Mouse (Mus musculus): ENCODE measurements at regions not wholly inside any gene's neighbourhood (a gene's known extent, or its start where the extent isn't known, plus 50 kb on each side); places are given as distances from the start of the nearest gene placed in this dataset.

DNA sequence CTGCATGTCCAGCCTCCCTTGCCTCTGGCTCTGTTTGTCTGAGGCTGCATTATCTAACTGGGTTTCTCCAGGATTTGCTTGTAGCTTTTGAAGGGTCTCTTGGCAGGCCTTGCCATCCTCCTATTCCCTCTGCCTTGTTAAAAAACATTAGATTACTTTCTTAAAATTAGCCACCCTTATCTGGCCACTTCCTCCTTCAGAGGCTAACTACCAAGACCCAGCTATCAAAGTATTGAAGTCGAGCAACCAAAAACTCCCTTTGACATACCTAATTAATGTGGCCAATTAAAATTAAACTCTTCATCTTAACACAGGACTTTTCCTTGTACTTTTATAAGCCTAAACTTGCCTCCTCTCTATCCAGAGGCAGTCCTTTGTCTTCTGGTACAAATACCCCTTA, 66.3 kb upstream of the Kif2a start:
- no peak for DNase-seq (ENCODE audit: low read depth, low spot score)

DNA sequence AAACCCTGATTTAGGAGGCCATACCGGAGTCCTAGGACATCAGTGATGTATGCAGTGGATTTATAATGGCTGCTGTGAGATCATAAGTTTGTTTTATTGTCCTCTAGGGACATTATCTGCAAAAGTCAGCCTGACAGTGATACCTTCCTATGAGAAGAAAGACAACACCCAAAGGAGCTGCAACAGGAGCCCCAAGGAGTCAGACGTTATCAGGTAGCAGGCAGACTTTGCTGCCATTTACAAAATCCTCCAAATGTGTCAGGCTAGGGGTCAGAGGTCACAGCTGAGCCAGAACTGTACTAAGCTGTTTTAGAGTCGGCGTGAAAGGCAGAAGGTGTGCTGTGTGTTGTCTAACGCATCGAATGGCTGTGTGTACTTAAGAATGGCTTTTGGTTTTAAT, 65.4 kb upstream of the Kif2a start:
- DNase-seq (ENCODE audit: low read depth, low spot score), result no peak

DNA sequence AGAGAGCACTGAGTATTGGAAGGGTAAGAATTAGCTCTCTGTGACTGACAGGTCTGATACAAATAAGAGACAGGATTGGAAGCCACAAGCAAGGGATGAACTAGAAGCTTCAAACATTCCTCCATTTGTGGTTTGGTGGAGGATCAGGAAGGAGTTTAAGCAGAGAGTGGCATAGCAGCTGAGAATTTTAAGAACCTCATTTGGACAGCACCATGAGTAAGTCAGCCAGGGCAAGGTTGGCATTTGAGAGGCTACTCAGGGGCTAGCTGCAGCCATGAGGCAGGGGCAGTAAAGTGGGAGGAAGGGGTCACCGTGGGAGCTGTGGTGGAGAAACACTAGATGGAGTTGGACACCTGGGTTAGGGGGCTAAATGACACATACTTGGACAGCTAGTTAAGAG, 56.2 kb upstream of the Kif2a start:
- DNase-seq (ENCODE audit: low read depth, low spot score), result no peak

DNA sequence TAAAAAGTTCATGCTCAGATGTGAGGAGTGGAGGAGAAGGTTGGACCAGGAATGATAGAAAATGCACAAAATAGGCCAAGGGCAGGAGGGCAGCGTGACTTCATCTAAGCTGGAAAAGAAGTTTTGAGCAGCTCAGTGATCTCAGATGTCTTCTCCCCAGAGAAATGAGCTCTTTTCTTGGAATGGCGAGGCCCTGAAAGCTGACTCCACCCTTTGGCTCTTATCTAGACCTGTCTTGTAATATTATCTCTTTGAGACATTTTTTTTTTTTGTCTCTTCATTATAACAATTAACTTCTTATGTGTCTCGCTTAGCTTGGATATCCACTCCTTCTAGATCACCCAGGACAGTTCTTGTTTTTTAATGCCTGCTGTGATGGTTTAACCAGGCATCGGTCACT, 53.0 kb upstream of the Kif2a start:
- no peak for DNase-seq (ENCODE audit: low read depth, low spot score)

DNA sequence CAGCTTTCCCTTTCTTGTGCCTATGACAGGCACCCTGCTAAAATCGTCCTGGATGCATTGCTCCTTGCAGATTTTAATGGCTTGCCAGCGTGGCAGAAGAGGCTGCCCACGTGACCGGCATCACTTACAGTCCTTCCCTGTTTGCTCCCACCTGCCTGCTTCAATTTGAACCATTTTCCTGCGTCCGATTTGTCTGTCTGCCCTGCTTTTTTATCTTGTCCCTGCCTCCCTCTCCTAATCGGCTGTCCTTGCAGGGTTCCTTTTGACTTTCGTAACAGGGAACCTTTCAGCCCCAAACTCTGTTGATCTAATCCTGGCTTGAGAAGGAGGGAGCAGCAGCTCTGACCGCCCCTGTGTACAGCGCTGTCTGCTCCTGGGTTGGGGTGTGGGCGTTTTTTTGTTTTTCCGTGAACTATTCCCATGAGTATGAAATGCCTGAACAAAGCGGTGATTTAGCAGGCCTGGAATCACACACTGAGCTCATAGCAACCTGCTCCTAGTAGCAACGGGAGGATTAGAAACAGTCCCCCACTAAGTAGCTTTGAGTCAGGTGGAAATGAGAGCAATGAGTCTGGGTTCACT, 51.2 kb upstream of the Kif2a start:
- peak; percentile 77 for DNase-seq (ENCODE audit: low read depth, low spot score)

DNA sequence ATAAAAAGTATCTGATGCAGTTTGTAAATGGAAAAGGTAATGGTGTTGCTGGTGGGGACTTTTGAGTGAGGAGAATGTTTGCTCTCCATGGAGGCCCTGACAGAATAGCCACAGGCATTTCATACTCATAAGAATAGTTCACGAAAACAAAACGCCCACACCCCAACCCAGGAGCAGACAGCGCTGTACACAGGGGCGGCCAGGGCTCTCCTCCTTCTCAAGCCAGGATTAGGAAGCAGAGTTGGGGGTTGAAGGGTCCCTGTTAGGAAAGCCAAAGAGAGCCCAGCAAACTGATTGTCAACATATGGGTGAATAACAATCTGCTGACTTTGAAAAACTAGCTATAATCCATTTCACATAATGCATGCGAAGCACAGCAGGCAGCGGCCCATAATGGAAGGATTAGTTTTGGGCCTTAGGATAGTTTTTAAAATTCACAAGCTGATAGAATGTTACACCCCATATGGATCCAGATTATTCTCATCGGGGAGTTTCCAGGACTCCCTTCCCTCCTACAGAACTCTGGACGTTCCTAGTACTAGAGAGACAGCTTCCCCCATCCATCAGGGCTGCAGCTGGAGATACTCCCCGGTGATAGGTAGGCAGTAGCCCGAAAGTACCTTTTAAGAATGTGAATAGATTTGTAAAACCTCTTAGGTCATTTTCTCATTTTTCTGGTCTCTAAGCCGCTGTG, 50.6 kb upstream of the Kif2a start:
- no peak for DNase-seq (ENCODE audit: low read depth, low spot score)

Measured in brain, adult 2 months (tissue).